Mouse (Mus musculus) skeletal muscle tissue, adult 2 months (tissue): ENCODE data around the gene Gm10638.
A peak's percentile ranks its signal among the peaks of the same experiment; 100 is the strongest.

Experiments
- DNase-seq: peaks from one replicate; pipeline ENCODE4 v3.0.0-alpha.2; 2012; ENCODE audit warnings: low read depth, low spot score

Gene Gm10638

DNA sequence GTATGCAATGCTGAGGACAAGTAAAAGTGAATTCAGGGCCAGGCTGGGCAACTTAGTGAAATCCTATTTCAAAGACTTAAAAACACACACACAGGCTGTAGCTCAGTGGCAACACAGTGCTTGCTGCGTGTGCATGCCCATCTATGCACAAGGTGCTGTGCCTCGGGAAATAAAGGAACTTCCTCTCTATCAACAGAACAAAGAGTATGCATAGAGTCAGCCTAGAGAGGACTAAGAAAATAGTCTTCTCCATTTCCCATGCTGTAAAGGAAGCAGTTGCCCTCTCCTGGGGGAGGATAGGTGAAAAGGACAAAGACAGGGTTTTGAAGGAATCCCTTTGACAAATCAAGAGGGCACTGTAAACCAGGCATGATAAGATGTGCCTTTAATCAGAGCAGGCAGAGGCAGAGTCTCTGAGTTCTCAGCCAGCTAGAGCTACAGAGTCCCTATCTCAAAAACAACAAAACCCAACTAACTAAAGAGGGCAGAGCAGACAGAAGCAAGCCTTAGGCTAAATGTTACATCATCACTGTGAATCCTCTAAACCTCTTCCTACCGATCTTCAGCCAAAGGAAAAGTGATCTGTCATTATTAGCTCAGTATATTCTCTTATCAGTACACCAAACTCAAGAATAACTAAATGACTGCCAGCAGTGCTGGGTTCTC is 9.9 kb upstream of the Gm10638 start:
- no peak for DNase-seq

DNA sequence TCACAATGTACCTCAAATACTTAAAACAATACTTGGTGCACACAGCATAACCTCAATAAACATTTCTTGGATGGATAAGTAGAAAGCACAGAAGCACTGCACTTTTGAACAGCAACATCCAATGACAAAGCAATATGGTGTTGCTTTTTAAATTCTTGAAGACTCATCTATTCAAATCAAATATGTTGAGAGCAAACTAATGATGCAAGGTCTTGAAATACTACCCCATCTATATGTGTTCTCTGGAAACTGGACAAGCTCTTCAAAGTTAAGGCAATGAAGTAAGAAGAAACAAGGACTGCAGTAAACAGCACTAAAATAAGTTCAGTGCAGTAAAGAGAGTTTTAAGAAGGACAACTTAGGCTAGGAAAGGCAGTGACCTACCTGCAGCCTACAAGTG is 4.6 kb upstream of the Gm10638 start:
- no peak for DNase-seq

DNA sequence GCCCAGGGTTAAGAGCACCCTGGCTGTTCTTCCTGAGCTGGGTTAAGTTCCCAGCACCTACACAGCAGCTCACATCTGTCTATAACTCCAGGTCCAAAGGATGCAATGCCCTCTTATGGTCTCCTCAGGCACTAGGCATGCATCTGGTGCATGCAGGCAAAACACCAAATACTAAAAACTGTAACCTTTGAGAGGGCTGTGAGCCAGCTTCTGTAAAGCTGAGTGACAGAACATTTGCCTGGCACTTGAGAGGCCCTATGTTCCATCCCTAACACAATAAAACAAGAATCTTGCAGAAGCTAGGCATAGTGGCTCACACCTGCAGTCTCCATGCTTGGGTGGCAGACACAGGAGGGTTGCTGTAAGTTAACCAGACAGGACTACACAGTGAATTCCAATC is 3.9 kb upstream of the Gm10638 start:
- DNase-seq, result no peak

DNA sequence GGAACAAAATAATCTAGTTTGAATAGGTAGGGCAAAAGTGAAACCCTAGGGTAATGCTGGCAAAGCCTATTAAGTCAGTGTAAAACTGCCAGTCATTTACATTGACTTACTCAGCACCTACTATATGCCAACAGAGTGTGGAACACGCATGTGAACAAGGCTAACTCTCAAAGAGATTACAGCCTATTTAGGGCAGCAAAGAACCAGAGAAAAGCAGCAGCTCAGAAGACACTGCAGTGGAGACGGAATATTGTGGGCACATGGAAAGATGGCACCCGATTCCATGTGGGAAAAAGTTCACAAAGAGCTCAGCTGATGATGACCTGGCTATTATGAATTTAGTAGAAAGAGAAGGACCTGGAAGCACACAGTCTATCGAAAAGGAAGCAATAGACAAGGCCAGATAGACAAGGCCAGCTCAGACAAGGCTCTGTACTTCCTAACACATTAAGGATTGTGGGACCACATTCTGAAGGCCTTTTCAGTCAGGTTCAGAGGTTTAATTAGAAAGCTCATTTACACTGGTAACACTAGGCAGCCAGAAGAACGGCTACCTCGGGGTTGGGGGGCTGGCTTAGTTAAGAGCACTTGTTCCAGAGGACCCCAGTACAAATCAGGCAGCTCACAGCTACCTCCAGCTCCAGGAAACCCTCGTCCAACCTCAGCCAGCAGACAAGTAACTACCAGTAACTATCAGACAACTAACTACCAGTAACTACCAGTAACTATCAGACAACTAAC is 2.7 kb upstream of the Gm10638 start:
- DNase-seq, result no peak

DNA sequence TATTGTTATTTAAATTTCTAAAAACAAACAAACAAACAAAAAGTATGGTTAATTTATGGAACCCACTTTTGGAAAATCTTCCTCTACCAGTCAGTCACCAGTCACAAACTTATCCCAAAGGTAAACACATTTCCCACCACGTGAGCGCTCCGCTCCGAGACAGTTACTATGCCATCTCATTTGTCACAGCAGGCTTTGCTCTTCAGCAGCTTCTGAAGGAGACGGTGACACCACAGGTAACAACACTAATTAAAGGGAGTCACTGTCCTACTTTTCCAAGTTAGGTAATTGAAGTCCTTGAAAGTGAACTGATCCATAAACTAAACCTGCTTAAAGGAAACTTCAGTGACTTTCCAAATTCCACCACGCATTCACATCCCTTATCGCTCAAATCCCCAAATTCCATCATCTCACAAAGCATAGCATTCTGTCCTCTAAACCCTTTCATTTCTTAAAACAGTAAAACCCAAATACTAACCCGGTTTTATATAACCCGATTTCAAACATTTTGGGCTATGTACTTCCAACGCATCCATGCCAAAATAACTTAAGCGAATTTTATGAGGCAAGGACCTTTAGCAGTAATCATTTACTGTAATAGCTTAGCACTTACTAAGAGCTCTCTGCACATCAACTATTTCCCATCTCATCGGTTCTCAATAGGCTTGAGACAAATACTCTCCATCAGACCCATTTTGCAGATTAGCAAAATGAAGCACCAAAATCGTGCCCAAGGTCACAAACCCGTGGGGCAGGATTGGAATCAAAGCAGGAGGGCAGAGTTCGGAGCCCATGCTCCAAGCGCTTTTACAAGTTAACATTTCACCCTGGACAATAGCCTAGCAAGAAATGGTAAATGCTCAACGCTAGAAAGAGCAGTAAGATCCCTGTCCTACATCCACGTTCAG is 932 bp upstream of the Gm10638 start:
- DNase-seq, result no peak

DNA sequence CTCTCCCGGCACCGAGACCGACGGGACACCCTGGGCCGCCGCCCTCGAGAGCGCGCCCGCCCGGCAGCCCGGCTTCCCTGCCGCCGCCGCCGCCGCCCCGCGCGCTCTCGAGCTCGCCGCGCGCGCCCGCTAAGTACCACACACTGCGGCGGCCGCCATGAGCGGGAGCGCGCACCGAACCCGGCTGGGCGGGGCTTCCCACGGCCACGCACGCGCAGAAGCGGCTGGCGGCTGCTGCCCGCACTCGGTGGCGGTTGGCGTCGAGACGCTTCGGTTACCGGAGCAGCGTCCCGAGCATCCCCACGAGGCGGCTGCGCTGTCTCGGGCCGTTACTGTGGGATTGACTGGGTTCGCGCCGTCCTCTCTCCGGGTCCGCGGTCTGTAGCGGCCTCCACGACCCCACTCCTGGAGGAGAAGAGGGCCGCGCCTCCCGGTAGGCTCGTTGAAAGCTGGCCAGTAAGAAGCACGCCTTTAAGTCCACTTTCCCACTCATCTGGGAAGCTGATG is 489 bp downstream of the Gm10638 start:
- peak; percentile 89 for DNase-seq

DNA sequence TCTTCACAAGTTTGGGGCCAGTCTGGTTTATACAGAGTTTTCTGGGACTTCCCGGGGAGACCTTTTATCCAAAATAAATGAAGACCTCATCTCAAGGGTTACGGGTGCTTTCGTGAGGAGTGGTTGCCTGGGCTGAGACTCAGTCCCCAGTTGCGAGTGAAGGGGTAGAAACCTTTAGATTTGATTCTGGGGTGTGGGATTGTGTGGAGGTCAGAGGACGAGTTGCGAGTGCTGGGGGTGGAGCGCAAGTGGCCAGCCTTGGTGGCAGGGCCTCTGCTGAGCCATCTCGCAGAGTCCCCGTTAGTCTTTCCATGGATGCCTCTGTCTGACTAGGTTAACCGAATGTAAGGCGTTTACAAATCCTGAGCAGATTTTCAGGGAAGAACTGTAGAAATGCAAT is 1.0 kb downstream of the Gm10638 start:
- no peak for DNase-seq

DNA sequence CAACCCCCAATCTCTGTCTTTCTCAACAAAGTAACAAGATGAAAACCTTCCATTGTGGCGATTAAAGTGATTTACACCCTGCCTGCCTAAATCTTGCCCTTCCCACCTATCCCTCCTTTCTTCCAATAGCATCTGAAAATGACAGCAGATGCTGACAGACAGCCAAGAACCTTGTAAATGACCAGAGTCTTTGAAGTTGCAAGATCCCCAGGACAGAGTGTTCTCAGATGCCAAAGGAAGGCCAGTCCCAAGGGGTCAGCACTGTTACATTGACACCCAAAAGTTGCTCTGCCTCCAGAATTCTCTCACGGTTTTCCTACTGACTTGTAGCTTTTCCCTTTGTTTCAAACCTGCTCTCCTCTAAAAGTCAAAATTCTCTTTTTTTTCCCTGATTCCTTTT is 4.3 kb downstream of the Gm10638 start:
- DNase-seq, result no peak

DNA sequence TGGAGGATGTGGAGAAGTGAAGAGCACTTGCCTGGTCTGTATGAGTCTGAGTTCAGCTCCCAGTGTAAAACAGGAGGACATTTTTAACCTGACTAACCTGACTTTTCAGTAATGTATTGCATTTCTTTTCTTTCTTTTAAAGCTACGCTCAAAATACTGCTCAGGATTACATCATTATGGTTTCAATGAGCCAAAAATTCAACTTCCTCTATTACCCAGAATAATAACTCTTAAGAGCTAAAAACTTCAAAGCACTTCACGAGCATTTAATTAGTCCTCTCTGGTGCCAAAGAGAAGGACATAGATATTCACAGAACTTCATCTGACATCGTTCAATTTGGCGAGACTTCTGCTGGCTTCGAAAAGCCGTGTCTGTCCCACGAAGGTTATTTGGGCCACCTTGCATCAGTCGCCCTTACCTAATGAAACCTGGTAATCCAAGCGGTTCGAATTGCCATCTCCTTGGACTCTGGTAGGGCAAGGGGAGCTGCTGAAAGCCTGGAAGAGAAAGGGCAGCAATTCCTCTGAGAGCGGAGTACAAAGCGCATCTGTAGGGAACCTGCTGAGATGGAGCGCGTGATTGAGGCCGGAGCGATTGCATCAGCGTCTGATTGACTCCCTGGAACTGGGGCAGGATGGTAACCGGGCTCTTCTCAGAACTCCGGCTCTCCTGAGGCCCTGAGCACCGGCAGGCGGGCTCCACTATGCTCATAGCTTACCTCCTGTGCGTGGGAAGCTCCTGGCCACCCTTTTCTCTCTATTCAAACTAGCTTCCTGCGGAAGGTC is 11.6 kb downstream of the Gm10638 start:
- DNase-seq, result no peak

DNA sequence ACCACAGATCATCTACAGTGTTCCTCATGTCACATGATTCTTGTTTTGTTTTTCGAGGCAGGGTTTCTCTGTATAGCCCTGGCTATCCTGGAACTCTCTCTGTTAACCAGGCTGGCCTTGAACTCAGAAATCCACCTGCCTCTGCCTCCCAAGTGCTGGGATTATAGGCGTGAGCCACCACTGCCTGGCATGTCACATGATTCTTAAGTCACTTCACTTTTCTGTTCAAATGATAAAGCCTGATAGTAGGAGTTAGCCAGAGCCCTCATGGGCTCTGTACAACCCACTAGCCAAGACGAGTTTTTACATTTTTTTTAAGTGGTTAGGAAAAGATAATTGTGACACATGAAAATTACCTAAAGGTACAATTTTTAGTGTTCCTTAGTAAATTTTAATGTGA is 13.2 kb downstream of the Gm10638 start:
- no peak for DNase-seq

DNA sequence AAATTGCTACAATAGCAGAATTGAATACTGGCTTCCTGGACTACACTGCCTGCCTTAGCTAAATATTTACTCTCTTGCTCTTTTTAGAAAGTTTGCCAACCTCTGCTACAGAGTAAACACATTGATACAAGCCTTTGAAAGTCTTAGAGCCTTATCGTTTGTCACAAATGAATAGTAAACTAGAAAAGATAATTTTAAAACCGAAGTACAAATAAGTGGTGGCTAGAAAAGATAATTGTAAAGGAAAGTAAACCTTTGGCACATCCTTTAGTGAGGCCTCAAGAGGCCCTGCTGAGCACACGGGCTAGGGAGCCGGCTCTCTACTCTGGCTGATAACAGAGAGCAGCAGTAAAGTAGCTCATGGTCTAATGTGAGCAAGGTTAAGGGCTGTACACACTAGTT is 13.6 kb downstream of the Gm10638 start:
- DNase-seq, result no peak

DNA sequence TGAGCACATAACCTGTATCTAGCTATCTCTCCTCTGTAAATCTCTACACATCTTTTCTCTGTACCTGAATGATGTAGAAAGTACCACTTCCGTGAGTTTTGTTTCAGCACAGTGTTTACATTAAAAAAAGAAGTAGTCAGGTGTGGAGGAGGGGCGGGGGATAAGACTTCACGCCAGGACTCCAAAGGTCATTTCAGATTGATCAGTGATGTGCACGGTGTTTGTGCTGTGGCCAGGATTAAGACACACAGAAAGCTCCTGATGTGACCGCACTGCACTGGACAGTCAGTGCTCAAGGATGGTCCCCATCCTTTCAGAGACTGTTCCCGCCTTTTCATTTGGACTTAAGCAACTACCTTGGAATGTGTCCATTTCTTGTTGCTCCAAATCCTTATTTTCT is 15.2 kb downstream of the Gm10638 start:
- DNase-seq, result no peak

DNA sequence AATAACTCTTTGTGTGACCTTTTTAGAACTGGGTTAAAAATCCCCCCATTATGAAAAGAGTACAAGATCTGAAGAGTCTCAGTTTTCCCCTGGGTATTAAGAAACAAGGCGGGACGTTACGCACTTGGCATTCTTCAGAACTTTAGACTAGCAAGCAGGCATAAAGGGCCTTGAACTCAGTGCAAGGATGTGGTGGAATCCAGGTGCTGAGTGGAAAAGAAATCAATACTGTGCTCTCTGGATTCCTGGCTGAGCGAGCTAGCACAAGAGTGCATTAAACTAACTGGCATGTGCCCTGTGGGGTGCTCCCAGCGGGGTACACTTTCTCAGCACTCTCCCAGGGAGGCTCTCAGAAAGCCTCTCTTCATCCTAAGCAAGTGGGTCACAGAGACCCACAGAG is 17.3 kb downstream of the Gm10638 start:
- no peak for DNase-seq

DNA sequence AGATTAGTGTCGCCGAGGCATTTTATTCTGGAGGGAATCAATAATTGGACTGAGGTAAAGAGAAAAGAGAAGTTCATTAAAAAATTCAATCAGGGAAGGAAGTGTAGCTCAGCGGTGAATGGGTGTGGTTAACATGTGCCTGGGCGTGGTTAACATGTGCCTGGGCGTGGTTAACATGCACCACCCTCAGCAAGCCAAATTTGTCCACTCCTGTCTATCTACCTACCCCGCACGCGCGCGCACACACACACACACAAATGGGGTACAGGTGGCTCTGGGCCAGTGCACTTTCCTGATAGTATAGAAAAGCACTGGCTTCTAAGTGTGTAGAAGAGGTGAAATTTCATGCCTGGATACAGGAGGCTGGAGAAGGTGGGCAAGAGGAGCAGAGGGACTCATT is 19.7 kb downstream of the Gm10638 start:
- no peak for DNase-seq

DNA sequence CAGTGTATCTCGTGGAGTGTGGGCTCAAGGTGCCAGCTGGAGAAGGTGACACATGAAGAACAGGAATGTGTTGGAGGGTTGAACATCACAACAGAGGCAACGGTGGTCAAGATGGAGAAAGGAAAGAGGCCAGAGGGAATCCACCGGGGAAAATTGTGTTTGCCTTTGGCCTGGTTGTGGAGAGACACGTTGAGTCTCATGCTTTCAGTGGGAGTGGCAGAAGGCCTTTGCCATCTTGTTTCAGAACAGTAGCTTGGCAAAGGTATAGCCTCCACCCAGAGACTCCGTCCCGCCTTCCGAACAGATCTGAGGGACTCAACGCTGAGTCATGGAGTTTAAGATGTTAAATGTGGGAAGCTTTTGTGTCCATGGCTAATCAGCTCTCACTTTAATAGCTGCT is 20.2 kb downstream of the Gm10638 start:
- DNase-seq, result no peak

DNA sequence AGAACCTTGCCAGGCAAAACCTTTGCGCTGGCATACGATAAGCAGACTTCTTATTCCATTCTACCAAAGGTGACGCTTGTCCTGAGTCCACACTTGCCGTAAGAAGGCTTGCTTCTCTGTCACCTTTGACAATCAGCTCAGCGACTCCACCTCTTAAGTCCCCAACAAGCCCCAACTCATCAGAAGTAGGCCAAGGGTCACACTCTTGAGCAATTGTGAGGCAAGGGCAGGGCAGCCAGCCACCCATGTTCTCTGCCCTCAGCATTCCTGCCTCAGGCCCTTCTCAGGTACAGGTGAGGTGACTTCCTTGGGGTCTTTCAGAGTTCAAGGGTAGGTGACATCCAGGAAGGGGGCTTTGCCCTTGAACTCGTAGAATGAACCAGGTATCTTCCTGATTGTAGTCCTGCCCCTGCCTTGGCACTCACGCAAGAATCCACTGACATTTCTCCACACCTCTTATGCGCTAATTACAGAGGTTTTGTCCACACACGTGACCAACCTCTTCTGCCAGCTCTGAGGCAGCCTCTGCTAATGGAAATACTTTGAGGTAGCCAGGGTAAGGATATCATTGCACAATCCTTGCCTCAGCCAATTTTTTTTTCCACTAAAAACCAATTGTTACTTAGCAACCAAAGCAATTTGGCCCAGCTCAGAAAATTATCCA is 21.2 kb downstream of the Gm10638 start:
- DNase-seq, result no peak

DNA sequence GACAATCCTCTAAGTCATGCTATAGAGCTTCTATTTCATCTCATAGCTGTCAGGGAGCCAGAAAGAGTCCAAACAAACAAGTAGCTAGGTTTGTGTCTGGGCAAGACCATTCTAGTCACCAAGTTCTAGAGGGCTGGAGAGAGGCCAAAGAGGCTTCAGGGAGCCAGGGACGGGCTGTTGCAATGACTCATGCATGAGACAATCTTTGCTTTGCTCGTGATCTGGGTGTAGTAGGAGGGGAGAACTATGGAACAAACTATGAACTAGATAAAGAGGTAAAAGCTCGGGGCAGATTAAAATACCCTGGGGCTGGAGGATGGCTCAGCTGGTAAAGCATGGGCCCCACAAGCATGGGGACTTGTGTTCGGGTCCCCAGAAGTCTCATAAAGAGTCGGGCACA is 23.0 kb downstream of the Gm10638 start:
- DNase-seq, result peak; percentile 71

DNA sequence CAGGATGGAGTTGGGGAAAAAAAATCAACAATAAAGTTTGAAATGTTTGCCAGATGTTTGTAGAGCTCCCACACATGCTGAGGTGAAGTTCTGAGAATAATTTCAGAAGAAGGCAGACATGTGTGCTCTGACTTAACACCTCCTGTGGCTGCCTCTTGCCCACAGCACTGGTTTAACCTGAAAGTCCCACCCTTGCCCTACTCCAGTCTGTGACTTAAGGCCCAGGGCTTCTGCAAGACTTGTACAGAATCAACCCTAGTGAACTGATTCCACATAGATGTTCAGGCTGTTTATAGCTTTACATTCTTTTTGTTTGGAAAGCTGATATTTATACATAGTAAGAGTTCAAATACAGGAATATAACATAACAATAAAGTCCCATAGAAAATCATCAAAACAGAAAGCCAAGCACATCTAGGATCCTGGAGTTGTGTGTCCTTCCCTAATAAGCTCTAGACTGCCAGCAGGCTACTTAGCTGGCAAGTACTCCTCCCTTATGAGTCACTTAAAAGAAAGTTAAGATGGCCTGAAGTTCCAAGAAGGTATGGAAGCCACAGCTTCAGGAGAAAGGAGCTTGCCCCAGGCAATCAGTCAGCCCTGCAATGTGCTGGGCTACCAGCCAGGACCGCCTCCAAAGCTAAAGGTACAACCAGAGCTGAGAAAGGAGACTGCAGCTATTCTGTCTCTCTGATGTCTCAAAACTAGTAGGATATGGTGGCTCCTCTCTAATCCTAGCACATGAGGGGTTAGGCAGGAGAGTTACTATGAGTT is 24.6 kb downstream of the Gm10638 start:
- DNase-seq, result no peak

DNA sequence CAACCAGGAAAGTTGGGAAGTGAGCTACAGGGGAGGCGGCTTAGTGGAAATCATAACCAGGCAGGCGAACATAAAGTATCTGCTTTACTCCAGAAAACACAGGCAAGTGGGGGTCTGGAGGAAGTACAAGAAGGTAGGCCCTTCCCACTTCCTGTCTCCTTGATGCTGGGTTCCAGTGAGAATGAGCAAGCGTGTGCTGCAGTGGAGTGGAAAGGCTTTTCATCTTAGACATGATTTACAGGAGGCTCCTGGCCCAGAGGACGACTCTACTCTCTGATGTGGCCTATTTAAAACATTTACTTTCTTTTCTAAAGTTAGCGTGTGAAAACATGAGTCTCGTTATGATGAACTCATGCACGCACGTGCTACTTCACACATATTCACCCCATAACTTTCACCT is 33.7 kb downstream of the Gm10638 start:
- DNase-seq, result no peak

DNA sequence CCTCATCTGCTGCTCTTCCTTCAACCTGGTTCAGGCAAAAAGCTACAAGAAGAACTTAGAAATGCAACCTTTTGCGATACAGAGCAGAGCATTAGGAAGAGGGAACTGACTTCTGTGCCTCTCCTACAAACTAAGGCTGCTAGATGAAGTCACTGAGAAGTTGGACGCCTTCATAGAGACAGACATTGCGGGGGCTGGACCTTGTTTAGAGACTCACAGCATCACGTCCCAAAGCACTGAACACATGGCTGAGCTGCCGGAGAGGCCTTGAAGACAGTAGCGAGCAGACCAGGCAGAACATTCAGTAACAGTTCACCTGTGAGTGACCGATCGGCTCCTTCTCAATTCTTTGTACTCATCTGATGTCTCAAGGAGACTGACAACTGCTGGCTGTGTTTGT is 35.6 kb downstream of the Gm10638 start:
- no peak for DNase-seq
